Mouse (Mus musculus) forebrain, embryonic 11.5 days (tissue): ENCODE data around the gene Ahnak2. TPM values are rescaled to one million over a fixed set of nuclear protein-coding genes. Genes with fewer than 3 reads are reported as not detected.

Source experiments
- ATAC-seq: fragments of 200-750 bp; cut with Nextera tagmentation; replicated peaks from 2 replicates; pipeline ENCODE4 v1.8.0; 2017; ENCODE audit warnings: moderate TSS enrichment; ENCODE audit not compliant: low FRiP score
- DNase-seq: peaks from one replicate; pipeline ENCODE4 v3.0.0-alpha.2; 2017; ENCODE audit warnings: low spot score
- H3K27ac ChIP-seq: fragments of 300-500 bp; sonication (generic); 2 replicates; pipeline ENCODE4 v1.5.1; 2014; ENCODE audit warnings: low read depth, low read length
- H3K27me3 ChIP-seq: fragments of 300-500 bp; sonication (generic); 2 replicates; pipeline ENCODE4 v1.6.1; 2014; ENCODE audit warnings: mild to moderate bottlenecking, low read length, mixed read lengths; ENCODE audit not compliant: control insufficient read depth, insufficient read depth
- H3K36me3 ChIP-seq: fragments of 300-500 bp; sonication (generic); 2 replicates; pipeline ENCODE4 v1.6.1; 2014; ENCODE audit warnings: mild to moderate bottlenecking, low read length, moderate library complexity, mixed read lengths; ENCODE audit not compliant: control insufficient read depth, insufficient read depth
- H3K4me1 ChIP-seq: fragments of 300-500 bp; sonication (generic); replicated peaks from 2 replicates; pipeline ENCODE4 v1.6.1; 2014; ENCODE audit warnings: low read length, mixed read lengths; ENCODE audit not compliant: control insufficient read depth, insufficient read depth
- H3K4me2 ChIP-seq: fragments of 300-500 bp; sonication (generic); 2 replicates; pipeline ENCODE4 v1.6.1; 2014; ENCODE audit warnings: low read depth, mild to moderate bottlenecking, low read length, moderate library complexity, mixed read lengths; ENCODE audit not compliant: severe bottlenecking
- H3K4me3 ChIP-seq: fragments of 300-500 bp; sonication (generic); 2 replicates; pipeline ENCODE4 v1.5.1; 2014; ENCODE audit warnings: low read depth, low read length
- H3K9ac ChIP-seq: fragments of 300-500 bp; sonication (generic); 2 replicates; pipeline ENCODE4 v1.6.1; 2014; ENCODE audit warnings: low read length
- H3K9me3 ChIP-seq: fragments of 300-500 bp; sonication (generic); 2 replicates; pipeline ENCODE4 v1.6.1; 2016; ENCODE audit warnings: low read length, mixed read lengths; ENCODE audit not compliant: control insufficient read depth
- WGBS: fragments of 180-500 bp; shearing (Covaris S2); extraction: QIAGEN DNeasy Blood & Tissue Kit; methylation state at CpG from one replicate; pipeline ENCODE4 v1.1.7; 2014; 5-methylcytosine and 5-hydroxymethylcytosine counted together
- polyA plus RNA-seq: library from polyadenylated mRNA; unstranded; fragments of >200 nt; fragmentation: Nextera tagmentation; extraction: Ambion mirVana; gene quantifications from 2 replicates; pipeline ENCODE4 v1.2.1, GENCODE M21; 2014

Gene Ahnak2
- polyA plus RNA-seq, 1 experiment from 2014 or later = 0.08 TPM

- ATAC-seq (no peak), DNase-seq (no peak)
- WGBS = 79% methylated on average over 25 of the region's 25 CpGs
- Histone ChIP-seq H3K36me3 (no peaks in the 10 kb centered on the region), H3K27ac (no peak overlapping the region), H3K4me1 (no peaks in the 10 kb centered on the region), H3K4me3 (no peak overlapping the region), H3K9me3 (no peaks in the 10 kb centered on the region), H3K27me3 (no peaks in the 10 kb centered on the region), H3K4me2 (no peak overlapping the region), H3K9ac (no peak overlapping the region)
These were observed 38.0 kb upstream of the Ahnak2 start for GRCm38 (mm10) chr12:112840209-112841086.

GRCm38 (mm10) chr12:112835046-112835445 lies 32.6 kb upstream of the Ahnak2 start:
- H3K27ac ChIP-seq = no peak overlapping the region
- H3K36me3 ChIP-seq = no peaks in the 10 kb centered on the region
- H3K27me3 ChIP-seq = no peaks in the 10 kb centered on the region
- H3K9ac ChIP-seq = no peak overlapping the region
- no peak overlapping the region for H3K4me3 ChIP-seq
- no peak overlapping the region for H3K4me2 ChIP-seq
- H3K9me3 ChIP-seq = no peaks in the 10 kb centered on the region
- WGBS = 77% methylated on average over 2 of the region's 2 CpGs
- peaks cover 6% of the 10 kb centered on the region for H3K4me1 ChIP-seq
- no peak for ATAC-seq
- DNase-seq = no peak

- Histone ChIP-seq H3K4me3 (no peak overlapping the region), H3K4me1 (peaks cover 6% of the 10 kb centered on the region), H3K9ac (no peak overlapping the region), H3K9me3 (no peaks in the 10 kb centered on the region), H3K36me3 (no peaks in the 10 kb centered on the region), H3K27me3 (no peaks in the 10 kb centered on the region), H3K4me2 (no peak overlapping the region), H3K27ac (no peak overlapping the region)
- no peak for DNase-seq
- WGBS = 88% methylated on average over 6 of the region's 6 CpGs
- ATAC-seq = no peak
These were observed 31.1 kb upstream of the Ahnak2 start for GRCm38 (mm10) chr12:112833527-112833926.

GRCm38 (mm10) chr12:112832411-112832810 lies 30.0 kb upstream of the Ahnak2 start:
- 88% methylated on average over 5 of the region's 5 CpGs for WGBS
- H3K27me3 ChIP-seq = no peaks in the 10 kb centered on the region
- no peak overlapping the region for H3K27ac ChIP-seq
- H3K4me3 ChIP-seq = no peak overlapping the region
- DNase-seq = no peak
- H3K36me3 ChIP-seq = peaks cover 2% of the 10 kb centered on the region; the same call in 1 of the 2 replicates
- no peak for ATAC-seq
- H3K9me3 ChIP-seq = no peaks in the 10 kb centered on the region
- H3K4me2 ChIP-seq = no peak overlapping the region
- no peak overlapping the region for H3K9ac ChIP-seq
- peaks cover 12% of the 10 kb centered on the region for H3K4me1 ChIP-seq

GRCm38 (mm10) chr12:112830570-112830969 lies 28.1 kb upstream of the Ahnak2 start:
- peaks cover 4% of the 10 kb centered on the region; the same call in 1 of the 2 replicates for H3K36me3 ChIP-seq
- H3K4me2 ChIP-seq = peak overlapping the region; percentile 75
- peaks cover 19% of the 10 kb centered on the region for H3K4me1 ChIP-seq
- H3K4me3 ChIP-seq = peak overlapping the region; percentile 68
- DNase-seq (no peak), ATAC-seq (no peak)
- H3K9ac ChIP-seq = peak overlapping the region; percentile 83
- H3K27me3 ChIP-seq = no peaks in the 10 kb centered on the region
- H3K9me3 ChIP-seq = no peaks in the 10 kb centered on the region
- 93% methylated on average over 3 of the region's 3 CpGs for WGBS
- H3K27ac ChIP-seq = no peak overlapping the region

- 44% methylated on average over 2 of the region's 2 CpGs for WGBS
- H3K4me3 ChIP-seq = peak overlapping the region; percentile 68
- no peak for ATAC-seq
- peaks cover 4% of the 10 kb centered on the region; the same call in 1 of the 2 replicates for H3K36me3 ChIP-seq
- H3K27me3 ChIP-seq = no peaks in the 10 kb centered on the region
- H3K4me1 ChIP-seq = peaks cover 19% of the 10 kb centered on the region
- no peaks in the 10 kb centered on the region for H3K9me3 ChIP-seq
- peak overlapping the region; percentile 83 for H3K9ac ChIP-seq
- no peak for DNase-seq
- peak overlapping the region; percentile 75 for H3K4me2 ChIP-seq
- no peak overlapping the region for H3K27ac ChIP-seq
These were observed 27.7 kb upstream of the Ahnak2 start for GRCm38 (mm10) chr12:112830141-112830540.

GRCm38 (mm10) chr12:112829244-112829864 lies 26.9 kb upstream of the Ahnak2 start, which contains the start of gene Cdca4:
TSS of gene Cdca4 (minus strand) at chr12:112829423.
- 1% methylated on average over 61 of the region's 72 CpGs for WGBS
- ATAC-seq = peak; percentile 97
- DNase-seq = peak; percentile 100
- H3K4me2 ChIP-seq = peak within 1 kb of the TSS; percentile 91
- peaks cover 4% of the 10 kb centered on the region; the same call in 1 of the 2 replicates for H3K36me3 ChIP-seq
- H3K4me3 ChIP-seq = peak within 1 kb of the TSS; percentile 68
- peak within 1 kb of the TSS; percentile 89 for H3K27ac ChIP-seq
- no peaks in the 10 kb centered on the region for H3K27me3 ChIP-seq
- H3K9me3 ChIP-seq = no peaks in the 10 kb centered on the region
- peaks cover 19% of the 10 kb centered on the region for H3K4me1 ChIP-seq
- peak within 1 kb of the TSS; percentile 99 for H3K9ac ChIP-seq

- Histone ChIP-seq H3K9me3 (no peaks in the 10 kb centered on the region), H3K9ac (peak overlapping the region; percentile 99), H3K4me1 (peaks cover 19% of the 10 kb centered on the region), H3K27me3 (no peaks in the 10 kb centered on the region), H3K4me3 (peak overlapping the region; percentile 68), H3K4me2 (peak overlapping the region; percentile 91), H3K27ac (peak overlapping the region; percentile 89), H3K36me3 (peaks cover 4% of the 10 kb centered on the region; the same call in 1 of the 2 replicates)
- under 1% methylated on average over 47 of the region's 51 CpGs for WGBS
- peak; percentile 84 for ATAC-seq
- DNase-seq = no peak
These were observed 26.2 kb upstream of the Ahnak2 start for GRCm38 (mm10) chr12:112828501-112829243.
